Mouse (Mus musculus) large intestine, adult 2 months (tissue): ENCODE measurements around the gene Pou3f3. TPM values are rescaled to one million over a fixed set of nuclear protein-coding genes. Genes with fewer than 3 reads are reported as not detected.

Experiments
- DNase-seq: peaks from one replicate; pipeline ENCODE4 v3.0.0-alpha.2; 2012; ENCODE audit warnings: low read depth, low spot score
- WGBS: fragments of 180-500 bp; shearing (Covaris S2); methylation state at CpG from one replicate; pipeline ENCODE4 v1.1.7; 2018; 5-methylcytosine and 5-hydroxymethylcytosine counted together
- polyA plus RNA-seq: library from polyadenylated mRNA; depleted of rRNA; stranded (reverse); fragments of >200 nt; gene quantifications from 2 replicates; pipeline ENCODE4 v1.2.3, GENCODE M21; 2012; rRNA removed

Gene Pou3f3
- polyA plus RNA-seq: not detected in 2 replicates

GRCm38 (mm10) chr1:42695578-42695915, at the start of gene Pou3f3:
Gene Pou3f3 (plus strand): TSS chr1:42695768.
- no peak for DNase-seq
- 4% methylated on average over 21 of the region's 21 CpGs for WGBS

GRCm38 (mm10) chr1:42648366-42648935, 47.1 kb upstream of the Pou3f3 start:
- DNase-seq: no peak
- WGBS: 89% methylated on average over 9 of the region's 9 CpGs

DNA sequence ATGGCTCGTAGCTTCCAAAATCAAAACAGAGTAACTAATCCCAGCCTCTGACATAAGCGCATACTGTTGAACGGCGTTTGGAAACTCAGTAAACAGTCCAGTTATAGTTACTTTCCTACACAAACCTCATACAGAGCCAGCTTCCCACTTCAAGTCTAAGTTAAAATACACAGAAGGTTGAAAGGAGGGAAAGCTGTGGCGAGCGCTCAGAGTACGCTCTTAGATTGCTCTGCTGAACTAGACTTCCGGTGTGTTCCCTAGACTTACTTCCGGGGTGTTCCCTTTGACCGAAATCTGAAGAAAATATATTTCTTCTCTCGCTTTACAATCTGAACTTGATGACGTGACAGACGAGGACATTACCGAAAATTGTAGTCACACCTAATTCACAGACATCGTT, 44.1 kb upstream of the Pou3f3 start:
- no peak for DNase-seq
- 86% methylated on average over 15 of the region's 15 CpGs for WGBS

GRCm38 (mm10) chr1:42667546-42667945, 28.0 kb upstream of the Pou3f3 start:
- no peak for DNase-seq
- WGBS: 76% methylated on average over 1 of the region's 1 CpGs

GRCm38 (mm10) chr1:42680673-42681072, 14.9 kb upstream of the Pou3f3 start:
- WGBS: 73% methylated on average over 3 of the region's 3 CpGs

GRCm38 (mm10) chr1:42681762-42682161, 13.8 kb upstream of the Pou3f3 start:
- DNase-seq: no peak
- WGBS: 74% methylated on average over 5 of the region's 5 CpGs

More at GRCm38 (mm10) chr1:42680673-42681072, 14.9 kb upstream of the Pou3f3 start:
- no peak for DNase-seq

DNA sequence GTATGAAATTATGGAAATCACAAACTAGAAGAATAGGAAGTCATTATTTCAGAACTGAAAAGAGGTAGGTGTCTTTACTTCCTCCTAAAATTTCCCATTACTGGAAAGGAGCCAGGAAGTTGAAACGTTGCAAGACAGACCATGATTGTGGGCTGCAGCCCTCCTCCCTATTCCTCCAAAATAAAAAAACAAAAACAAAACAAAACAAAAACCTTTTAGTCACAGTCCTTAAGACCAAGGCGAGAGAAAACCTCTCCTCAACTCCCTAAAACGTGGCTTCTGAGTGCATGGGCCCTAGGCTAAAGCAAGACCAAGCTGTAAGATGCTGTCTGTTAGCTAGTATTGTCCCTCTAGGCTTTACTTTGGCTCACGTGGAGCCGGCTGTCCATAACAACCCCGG, 11.7 kb upstream of the Pou3f3 start:
- WGBS: 7% methylated on average over 6 of the region's 6 CpGs
- no peak for DNase-seq

GRCm38 (mm10) chr1:42684345-42684744, 11.2 kb upstream of the Pou3f3 start:
- no peak for DNase-seq
- WGBS: 2% methylated on average over 27 of the region's 27 CpGs

DNA sequence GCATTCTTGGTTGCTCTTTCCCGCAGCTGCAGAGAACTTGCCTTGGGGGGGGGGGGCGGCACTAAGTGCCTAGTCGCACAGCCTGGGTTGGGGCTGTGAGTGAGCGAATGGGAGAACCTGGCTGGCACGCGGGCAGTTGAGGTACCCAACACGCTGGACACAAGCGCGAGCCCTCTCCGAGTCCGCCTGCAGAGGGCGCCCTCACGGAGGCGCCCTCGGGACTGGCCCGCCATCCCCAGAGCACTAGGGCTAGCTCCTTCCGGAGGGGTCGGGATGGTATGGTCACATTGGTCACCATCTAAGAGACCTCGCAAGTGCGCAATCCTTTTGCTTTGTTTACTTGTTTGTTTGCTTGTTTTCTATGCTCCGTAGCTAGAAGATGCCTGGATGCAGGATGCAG, 10.8 kb upstream of the Pou3f3 start:
- 3% methylated on average over 20 of the region's 21 CpGs for WGBS
- no peak for DNase-seq

DNA sequence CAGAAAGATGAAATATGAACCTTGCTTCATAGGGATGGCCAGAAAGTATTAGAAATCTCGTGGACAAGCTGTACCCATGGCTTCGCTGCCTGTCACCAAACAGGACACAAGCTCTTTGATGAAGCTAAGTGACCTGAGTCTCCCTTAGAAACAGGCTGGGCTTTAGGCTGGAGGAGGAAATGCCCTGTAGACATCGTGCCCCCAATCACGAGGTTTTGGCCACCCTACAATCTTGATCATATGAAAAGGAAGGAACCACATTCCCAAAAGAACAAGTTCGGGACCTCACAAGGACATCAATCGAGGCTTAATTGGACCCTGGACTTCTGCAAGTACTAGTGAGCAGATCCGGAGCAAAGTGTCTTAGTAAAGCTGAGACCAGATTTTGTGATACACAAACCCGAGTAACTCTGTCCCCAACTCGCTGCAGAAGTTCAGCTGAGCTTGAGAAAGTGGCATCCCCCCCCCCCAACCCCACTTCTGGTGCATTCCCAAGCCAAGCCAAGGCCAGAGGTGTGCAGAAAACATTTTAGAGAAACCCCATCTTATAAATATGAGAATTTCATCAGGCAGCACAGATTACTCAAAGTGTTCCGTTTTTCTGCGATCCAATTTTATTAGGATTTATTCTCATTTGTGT, 10.1 kb upstream of the Pou3f3 start:
- 4% methylated on average over 11 of the region's 11 CpGs for WGBS
- no peak for DNase-seq

DNA sequence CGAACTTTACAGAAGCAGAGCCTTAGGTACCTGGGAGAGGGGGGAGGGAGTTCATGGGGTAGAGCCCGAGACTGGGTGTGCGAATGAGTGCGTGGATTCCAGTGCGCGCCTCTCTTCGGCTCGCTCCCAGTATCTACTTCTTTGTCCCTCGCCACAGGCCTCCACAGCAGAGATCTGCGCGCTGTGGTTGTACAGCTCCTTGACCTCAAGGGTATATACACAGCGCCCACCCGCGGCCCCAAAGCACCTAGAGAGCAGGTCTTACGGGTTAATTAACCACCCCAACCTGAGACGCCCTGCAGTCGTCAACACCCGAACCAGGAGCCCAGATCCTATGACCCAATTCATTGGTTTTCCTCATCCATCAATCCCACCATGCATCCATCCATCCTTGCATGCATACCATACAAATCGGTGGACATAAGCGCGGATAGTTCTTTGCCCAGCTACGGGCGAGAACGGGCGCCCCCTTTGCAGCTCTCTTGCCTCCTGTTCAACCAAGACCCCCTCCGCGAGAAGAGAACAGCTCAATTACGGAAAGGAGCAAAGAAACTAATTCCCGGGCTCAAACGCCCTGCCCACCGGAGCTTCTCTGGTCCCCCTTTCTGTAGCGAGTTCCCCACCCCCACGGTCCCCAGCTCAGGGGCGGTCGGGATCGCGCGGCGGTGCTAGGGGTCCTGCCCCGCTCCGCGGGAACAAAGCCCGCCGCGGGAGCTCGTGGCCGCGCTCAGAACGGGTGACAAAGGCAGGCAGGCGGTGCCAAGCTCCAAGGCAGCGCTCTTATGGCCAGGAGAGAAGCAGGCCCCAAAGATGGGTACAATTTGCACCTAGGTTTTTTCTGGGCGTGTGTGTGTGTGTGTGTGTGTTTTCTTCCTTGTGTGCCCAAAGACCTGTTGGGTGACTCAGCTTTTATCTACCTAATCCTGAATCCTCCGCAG, 9.1 kb upstream of the Pou3f3 start:
- 2% methylated on average over 53 of the region's 53 CpGs for WGBS
- no peak for DNase-seq

DNA sequence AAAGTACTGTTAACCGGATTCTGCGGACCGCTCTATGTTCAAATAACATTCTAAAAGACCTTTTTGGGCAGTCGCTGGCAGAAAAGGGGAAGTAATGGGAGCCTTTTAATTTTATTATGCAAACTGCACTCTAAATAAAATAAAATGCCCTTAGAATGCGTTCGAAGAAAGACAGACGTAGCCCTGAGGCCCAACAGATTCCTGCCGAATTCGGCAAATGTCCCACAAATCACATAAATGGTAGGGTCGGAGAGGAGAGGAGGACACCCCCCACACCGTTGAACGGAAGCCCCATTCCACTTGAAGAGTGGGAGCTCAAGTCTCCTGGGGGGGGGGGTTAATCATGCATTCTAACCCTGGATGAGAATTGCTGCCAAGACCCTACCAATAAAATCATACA, 8.3 kb upstream of the Pou3f3 start:
- DNase-seq: no peak
- WGBS: 8% methylated on average over 12 of the region's 12 CpGs

DNA sequence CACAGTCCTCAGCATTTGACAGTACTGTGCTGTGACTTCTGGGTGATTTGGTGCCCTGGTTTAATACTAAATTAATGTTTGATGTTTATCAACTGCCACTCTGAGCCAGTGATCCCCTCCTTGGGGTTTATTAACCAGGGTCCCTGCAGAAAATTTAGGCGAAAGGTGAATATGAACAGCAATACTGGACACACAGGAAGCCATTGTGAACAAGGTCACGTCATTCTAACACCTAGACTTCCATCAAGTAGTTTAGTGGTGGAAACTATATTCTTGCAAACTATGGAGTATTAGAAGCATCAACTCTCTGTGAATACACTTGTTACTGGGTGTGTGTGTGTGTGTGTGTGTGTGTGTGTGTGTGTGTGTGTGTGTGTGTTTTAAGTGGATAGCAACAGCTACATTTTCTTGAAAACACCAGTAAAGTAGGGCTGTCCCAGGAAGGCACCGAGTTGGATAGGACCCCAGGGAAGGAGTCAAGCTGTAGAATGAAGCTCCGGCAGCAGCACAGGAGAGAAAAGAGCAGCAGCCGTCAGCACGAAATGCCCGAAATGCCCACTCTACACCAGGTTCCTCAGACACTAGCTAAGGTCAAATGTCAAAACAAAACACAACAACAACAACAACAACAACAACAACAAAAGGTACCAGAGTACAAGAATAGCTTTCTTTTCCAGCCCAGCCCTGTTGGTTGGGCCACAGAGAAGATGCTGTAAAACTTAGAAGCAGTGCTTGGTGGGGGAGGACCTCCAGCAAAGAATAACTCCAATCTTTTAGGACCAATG, 7.6 kb upstream of the Pou3f3 start:
- no peak for DNase-seq
- 10% methylated on average over 7 of the region's 7 CpGs for WGBS

DNA sequence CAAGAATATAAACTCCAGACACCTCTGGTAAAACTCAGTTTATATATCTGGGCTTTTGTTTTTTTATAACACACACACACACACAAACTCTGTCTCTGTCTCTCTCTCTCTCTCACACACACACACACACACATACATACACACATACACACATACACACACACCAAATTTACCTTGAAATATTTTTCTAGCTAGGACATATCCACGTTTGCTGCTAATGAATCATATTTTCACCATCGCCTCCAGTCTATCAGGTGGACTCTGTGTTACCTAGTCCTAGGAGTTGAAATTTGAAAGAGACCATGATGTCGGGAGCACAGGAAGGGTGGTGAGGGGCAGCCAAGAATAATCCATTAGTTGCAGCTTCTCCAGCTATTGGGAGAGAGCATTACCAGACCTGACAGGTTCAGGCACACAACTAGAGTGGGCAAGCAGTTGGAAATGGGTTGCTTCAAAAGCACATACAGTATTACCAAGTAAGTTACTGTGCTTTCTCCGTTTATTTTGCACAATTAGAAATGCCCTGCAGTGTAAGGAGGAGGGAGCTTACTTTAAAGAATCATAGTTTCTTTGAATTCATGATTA, 6.9 kb upstream of the Pou3f3 start:
- WGBS: 17% methylated on average over 4 of the region's 4 CpGs
- DNase-seq: no peak

DNA sequence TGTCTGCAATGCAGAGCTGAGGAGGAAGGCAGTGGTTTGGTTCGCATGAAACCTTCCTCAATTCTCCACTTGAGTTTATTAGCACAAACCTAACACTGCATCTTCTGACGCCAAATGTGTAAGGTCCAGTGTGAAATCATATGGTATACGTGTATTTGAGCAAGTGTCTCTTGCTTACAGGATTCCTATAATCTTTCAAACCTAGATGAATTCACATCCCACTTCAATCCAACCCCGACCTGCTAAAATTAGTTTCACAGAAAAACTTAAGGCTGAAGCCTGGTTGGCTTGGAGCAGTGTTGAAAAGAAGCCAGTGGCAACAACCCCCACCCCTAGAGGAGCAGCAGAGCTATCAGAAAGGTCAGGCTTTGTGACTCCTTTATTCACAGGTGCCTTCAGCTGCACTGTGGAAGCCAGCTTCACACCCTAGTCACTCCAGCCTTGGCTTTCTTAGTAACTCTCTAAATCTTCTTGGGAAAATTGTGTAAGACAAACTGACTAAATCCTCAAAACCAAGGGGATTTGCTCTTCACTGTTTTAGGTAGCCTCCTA, 5.5 kb upstream of the Pou3f3 start:
- DNase-seq: no peak
- WGBS: 14% methylated on average over 4 of the region's 4 CpGs

DNA sequence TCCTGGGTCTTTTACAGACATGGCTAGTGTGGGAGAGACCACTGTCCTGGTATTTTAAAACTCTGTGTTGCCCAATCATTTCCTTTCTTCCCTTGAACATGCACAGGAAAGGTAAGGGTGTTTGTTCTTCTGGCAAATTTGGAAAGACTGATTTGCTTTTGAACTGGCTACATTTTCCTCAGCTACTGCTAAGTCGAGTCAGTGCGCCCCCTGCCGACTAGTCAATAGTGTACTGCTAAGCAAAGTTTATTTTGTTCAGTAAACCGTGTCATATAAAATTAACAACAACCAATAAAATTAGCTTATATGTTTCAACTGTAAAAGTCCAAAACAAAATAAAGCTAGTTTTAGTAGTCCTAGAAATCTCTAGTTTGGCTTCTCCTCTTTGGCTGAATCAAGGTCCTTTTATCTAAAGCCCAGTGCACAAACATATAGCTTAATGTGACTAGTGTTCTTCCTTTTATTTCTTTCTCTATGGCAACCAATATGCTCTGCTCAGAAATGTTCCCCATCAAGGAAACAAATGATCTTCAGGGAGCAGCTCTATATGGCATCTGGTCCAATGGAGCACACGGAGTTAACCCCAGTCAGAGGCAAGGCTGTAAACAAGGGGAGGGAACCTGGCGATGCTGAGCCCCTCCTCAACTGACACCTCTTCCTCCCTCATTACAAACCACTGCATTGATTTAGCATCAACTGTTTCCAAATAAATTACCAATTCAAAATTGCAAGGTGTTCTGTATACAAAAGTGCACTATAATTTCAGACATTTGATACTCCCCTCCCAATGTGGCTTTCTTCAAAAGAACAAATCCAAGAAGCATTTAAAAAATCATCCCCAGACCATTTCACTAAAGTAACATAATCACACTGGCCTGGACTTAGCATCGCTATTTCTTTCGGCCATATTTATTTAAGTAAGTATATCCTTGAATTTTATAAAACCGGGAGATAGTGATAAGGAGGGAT, 4.1 kb upstream of the Pou3f3 start:
- no peak for DNase-seq
- WGBS: 4% methylated on average over 9 of the region's 9 CpGs

GRCm38 (mm10) chr1:42692221-42692620, 3.3 kb upstream of the Pou3f3 start:
- 16% methylated on average over 1 of the region's 1 CpGs for WGBS
- no peak for DNase-seq

DNA sequence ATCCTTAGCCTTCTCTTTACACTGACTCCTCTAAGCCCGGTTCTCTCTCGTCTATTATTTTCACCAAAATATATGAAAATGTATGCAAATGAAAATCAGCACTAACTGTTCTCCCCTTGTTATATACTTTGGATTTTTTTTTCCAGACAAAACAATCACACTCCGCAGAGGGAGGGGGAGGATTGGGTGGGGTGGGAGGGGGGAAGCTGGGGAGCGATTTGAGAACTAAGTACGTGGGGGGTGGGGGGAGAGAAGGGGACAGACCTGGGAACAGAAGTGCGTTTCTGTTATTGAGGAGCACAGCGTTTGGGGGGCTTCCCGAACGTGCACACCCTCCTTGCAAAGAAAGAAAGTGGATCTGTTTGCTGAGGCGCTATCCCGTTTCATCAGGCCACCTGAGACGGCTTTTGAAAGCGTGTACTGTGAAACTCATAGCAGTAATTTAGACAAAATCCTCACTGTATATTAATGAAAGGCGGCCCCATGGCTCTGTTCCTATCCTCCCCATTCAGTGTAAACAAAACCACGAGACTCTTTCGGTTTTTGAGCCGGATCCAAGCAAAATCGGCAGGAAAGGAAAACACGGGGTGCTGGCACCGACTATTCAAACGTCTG, 2.4 kb upstream of the Pou3f3 start:
- 2% methylated on average over 21 of the region's 21 CpGs for WGBS
- DNase-seq: no peak
